Mouse (Mus musculus): ENCODE data around the gene Chmp2a. TPM values are rescaled to one million over a fixed set of nuclear protein-coding genes. Genes with fewer than 3 reads are reported as not detected.

Chmp2a gene
- total RNA-seq, 4 experiments from 2014 or later, result 235 to 249 (median 240) TPM

GRCm38 (mm10) chr7:12998851-12999250 lies 35.8 kb downstream of the Chmp2a start, which contains the start of gene Trim28:
TSS of gene Trim28 (plus strand) at chr7:12999114.
- no peak for DNase-seq

DNA sequence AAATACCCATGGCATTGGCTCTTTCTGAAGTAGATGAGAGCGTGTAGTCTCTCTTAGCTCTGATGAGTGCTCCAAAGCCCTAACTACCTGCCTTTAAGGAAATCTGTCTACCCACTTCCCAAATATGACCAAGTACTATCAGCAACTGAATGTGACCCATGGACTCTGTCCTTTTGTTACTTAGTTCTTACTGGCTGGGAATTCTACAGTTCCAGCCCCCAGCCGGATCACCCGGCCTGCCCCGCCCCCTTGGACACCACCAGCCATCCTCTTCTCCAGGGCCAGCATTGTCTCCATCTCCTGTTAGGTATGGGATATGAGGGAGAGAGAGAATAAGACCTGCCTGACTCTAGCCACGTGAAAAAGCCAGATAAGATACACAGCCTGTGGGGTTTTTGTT lies 36.6 kb downstream of the Chmp2a start, which contains the start of gene Slc27a5:
Gene Slc27a5 (minus strand): TSS at position 140 of the 400 bp plus-strand sequence.
- no peak for DNase-seq

DNA sequence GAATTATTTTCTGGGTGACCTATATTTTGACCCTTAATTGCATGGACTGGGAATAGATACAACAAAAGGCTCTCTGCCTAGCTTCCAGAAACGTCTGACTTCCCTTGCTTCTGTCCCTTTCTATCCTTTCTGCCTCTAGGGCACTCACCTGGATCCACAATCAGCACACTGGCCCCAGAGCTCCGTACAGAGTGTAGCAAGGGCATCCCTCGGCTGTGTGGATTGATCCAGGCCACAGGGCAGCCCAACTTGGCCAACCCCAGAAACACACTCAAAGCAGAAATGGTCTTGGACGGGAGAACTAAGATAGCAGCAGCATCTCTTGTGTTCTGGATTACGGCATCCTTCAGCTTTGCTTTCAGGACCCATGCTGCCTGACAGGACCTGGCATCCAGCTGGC lies 37.4 kb downstream of the Chmp2a start:
- no peak for DNase-seq

GRCm38 (mm10) chr7:12995862-12996261 lies 38.7 kb downstream of the Chmp2a start:
- no peak for DNase-seq

DNA sequence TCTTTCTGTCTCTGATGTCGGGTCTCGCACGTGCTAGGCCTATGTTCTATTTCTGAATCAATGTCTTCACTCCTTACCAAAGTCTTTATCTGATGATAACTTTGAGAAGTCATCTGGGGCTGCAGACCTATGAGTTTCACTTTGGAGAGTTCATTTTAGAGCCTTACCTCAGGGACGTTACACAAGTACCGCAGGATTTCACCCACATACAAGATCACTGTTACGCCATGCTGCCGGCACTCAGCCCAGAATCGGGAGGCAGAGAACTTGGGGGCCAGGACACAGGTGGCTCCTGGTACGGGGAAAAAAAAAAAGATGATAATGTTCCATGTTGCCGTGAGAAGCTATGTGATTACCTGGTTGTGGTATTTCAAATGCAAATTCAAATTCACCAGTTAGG lies 41.5 kb downstream of the Chmp2a start:
- DNase-seq, result no peak

- DNase-seq, result no peak
These were observed 42.4 kb downstream of the Chmp2a start for GRCm38 (mm10) chr7:12992222-12992621.

DNA sequence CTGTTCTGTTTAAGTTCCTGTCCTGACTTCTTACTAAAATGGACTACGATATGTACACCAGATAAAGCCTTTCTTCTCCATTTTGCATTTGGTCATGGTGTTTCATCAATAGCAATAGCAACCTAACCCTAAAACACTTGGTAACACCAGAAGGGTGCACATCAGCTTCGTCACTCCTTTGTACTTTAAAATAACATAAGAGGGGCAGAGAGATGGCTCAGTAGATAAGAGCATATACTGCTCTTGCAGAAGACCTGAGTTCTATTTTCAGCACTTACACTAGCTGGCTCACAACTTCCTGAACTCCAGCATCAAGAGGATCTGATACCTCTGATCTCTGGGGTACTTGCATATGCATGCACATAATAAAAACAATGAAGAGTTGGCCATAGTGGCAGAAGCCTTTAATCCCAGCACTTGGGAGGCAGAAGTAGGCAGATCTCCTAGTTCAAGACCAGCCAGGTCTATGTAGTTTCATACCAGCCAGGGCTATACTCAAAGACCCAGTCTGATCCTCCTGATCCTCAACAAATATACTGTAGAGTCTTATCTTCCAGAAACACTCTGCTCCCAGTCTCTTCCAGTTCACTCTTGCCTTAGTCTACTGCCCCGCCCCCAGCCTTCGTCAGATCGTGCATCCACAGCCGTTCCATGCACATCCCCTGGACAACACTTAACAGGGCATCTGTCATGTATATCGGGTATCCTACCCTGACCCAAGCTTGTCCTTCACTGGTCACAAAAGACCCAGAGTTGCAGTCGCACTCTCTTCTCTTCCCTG lies 47.0 kb downstream of the Chmp2a start:
- no peak for DNase-seq

DNA sequence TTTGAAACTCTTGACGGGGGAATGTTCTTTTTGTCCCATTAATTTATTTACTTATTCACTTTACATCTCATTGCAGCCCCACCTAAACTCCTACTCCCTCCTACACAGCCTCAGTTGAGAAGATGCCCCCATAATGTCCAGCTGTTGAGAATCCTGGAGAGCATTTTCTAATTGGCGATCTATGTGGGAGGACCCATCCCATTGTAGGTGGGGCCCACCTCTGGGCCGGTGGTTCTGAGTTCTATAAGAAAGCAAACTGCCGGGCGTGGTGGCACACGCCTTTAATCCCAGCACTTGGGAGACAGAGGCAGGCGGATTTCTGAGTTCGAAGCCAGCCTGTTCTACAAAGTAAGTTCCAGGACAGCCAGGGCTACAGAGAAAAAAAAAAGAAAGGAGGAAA lies 47.7 kb downstream of the Chmp2a start:
- DNase-seq, result no peak

DNA sequence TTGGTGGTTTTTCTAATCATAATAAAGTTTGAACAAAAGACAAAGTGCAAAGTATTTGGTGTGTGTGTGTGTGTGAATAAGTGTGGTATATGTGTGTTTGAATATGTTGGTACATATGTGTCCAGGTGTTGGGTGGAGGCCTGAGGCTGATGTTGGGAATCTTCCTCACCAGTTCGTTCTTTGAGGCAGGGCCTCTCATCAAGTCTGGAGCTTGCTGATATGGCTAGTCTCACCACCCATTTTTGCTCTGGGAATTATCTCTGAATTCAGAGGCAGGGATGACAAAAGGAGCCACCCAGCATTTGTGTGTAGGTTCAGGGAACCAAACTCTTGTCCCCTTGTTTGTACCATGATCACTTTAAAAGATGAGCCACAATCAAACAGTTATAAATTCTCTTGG lies 48.9 kb downstream of the Chmp2a start:
- DNase-seq, result no peak

Other genes with a start within 250 kb of the Chmp2a start
- 1 to 10 TPM; 6.0 to 7.8 (median 7.3) TPM for gene Zscan18, start 231.2 kb downstream of the Chmp2a start, total RNA-seq (2022)
- 10 to 100 TPM; 10.8 to 15.6 (median 13.4) TPM for gene Zfp329, start 215.9 kb downstream of the Chmp2a start, total RNA-seq (2022)
- 10 to 100 TPM; 23.0 to 30.1 (median 25.8) TPM for gene Zfp110, start 200.0 kb downstream of the Chmp2a start, total RNA-seq (2022)
- 1 to 10 TPM; 3.5 to 6.3 (median 4.1) TPM for gene Zfp128, start 153.6 kb downstream of the Chmp2a start, total RNA-seq (2022)
- 10 to 100 TPM; 12.0 to 19.1 (median 16.4) TPM for gene Zscan22, start 137.0 kb downstream of the Chmp2a start, total RNA-seq (2022)
- 100 to 1,000 TPM; 901 to 965 (median 918) TPM for gene Rps5, start 112.5 kb downstream of the Chmp2a start, total RNA-seq (2022)
- under 1 TPM; 0.20 to 0.38 (median 0.34) TPM for gene Rnf225, start 107.4 kb downstream of the Chmp2a start, total RNA-seq (2022)
- gene Zfp324, start 69.0 kb downstream of the Chmp2a start, total RNA-seq (2022), result 10 to 100 TPM; 11.9 to 15.8 (median 13.8) TPM
- 10 to 100 TPM in 2 of 4 experiments, 1 to 10 TPM in 2; 6.9 to 12.6 (median 10.1) TPM for gene Zfp446, start 57.0 kb downstream of the Chmp2a start, total RNA-seq (2022)
- gene Slc27a5, start 36.6 kb downstream of the Chmp2a start, total RNA-seq (2022), result under 1 TPM in 2 of 4 experiments, not detected in 2; 0.18 to 0.32 TPM
- gene Trim28, start 35.7 kb downstream of the Chmp2a start, total RNA-seq (2022), result 100 to 1,000 TPM; 223 to 300 (median 260) TPM
- 10 to 100 TPM; 15.2 to 19.9 (median 17.5) TPM for gene Zbtb45, start 24.8 kb downstream of the Chmp2a start, total RNA-seq (2022)
- 100 to 1,000 TPM; 168 to 169 (median 168) TPM for gene Ube2m, start 3.5 kb upstream of the Chmp2a start, total RNA-seq (2022)
- gene Mzf1, start 20.0 kb upstream of the Chmp2a start, total RNA-seq (2022), result 1 to 10 TPM; 3.2 to 7.5 (median 5.9) TPM
- gene Vmn1r85, start 60.4 kb upstream of the Chmp2a start, total RNA-seq (2022), result not detected
- gene Vmn1r86, start 85.1 kb upstream of the Chmp2a start, total RNA-seq (2022), result not detected
- gene Vmn1r87, start 105.3 kb upstream of the Chmp2a start, total RNA-seq (2022), result not detected
- under 1 TPM; 0.05 to 0.17 (median 0.10) TPM for gene Vmn1r88, start 124.8 kb upstream of the Chmp2a start, total RNA-seq (2022)
- not detected for gene Vmn1r89, start 178.2 kb upstream of the Chmp2a start, total RNA-seq (2022)
- 10 to 100 TPM; 10.5 to 11.8 (median 11.1) TPM for gene Lig1, start 242.5 kb upstream of the Chmp2a start, total RNA-seq (2022)
- 10 to 100 TPM; 12.3 to 19.2 (median 14.8) TPM for gene Zswim9, start 243.9 kb upstream of the Chmp2a start, total RNA-seq (2022)

Measured in adrenal gland, adult 8-10 months (tissue).